Mouse (Mus musculus) testis, adult 2 months (tissue): ENCODE results near the gene Gm49333. TPM values are rescaled to one million over a fixed set of nuclear protein-coding genes. Genes with fewer than 3 reads are reported as not detected.

Experiments used
- H3K27ac ChIP-seq: fragments of 200-500 bp; 2 replicates; pipeline ENCODE4 v1.5.1; 2012; ENCODE audit warnings: low read depth, low read length; ENCODE audit not compliant: control insufficient read depth, insufficient read depth
- H3K27me3 ChIP-seq: fragments of 200-500 bp; 2 replicates; pipeline ENCODE4 v1.6.1; 2012; ENCODE audit warnings: mild to moderate bottlenecking, low read length, moderate library complexity; ENCODE audit not compliant: control insufficient read depth, insufficient read depth
- H3K36me3 ChIP-seq: fragments of 200-500 bp; 2 replicates; pipeline ENCODE4 v1.6.1; 2012; ENCODE audit warnings: mild to moderate bottlenecking, low read length; ENCODE audit not compliant: control insufficient read depth, insufficient read depth
- H3K4me1 ChIP-seq: fragments of 200-500 bp; 2 replicates; pipeline ENCODE4 v1.6.1; 2012; ENCODE audit warnings: low read length; ENCODE audit not compliant: control insufficient read depth, insufficient read depth
- H3K4me3 ChIP-seq: fragments of 200-500 bp; 2 replicates; pipeline ENCODE4 v1.5.1; 2012; ENCODE audit warnings: low read depth, mild to moderate bottlenecking, low read length, moderate library complexity, mixed read lengths; ENCODE audit not compliant: control insufficient read depth
- CTCF ChIP-seq: fragments of 200-500 bp; IDR thresholded peaks from 2 replicates; pipeline ENCODE4 v1.5.1; 2012; ENCODE audit warnings: low read depth, mild to moderate bottlenecking, inconsistent platforms, low read length, moderate library complexity; ENCODE audit not compliant: control insufficient read depth, insufficient read depth, insufficient replicate concordance
- POLR2A ChIP-seq: fragments of 200-500 bp; IDR thresholded peaks from 2 replicates; pipeline ENCODE4 v1.6.1; 2012; ENCODE audit warnings: low read depth, mild to moderate bottlenecking, inconsistent platforms, low read length, moderate library complexity; ENCODE audit not compliant: control insufficient read depth
- polyA plus RNA-seq: library from polyadenylated mRNA; depleted of rRNA; stranded (reverse); fragments of >200 nt; gene quantifications from 2 replicates; pipeline ENCODE4 v1.2.3, GENCODE M21; 2012; rRNA removed

The Gm49333 gene
- 0.11 and 0.15 TPM in 2 replicates for polyA plus RNA-seq

- peak within 1 kb of the TSS; percentile 84 for H3K27ac ChIP-seq
- H3K4me1 ChIP-seq: peaks cover 10% of the 10 kb centered on the region
- H3K36me3 ChIP-seq: peaks cover 3% of the 10 kb centered on the region; the same call in 1 of the 2 replicates
- peak within 1 kb of the TSS; percentile 98 for H3K4me3 ChIP-seq
- TF ChIP-seq CTCF (no peak), POLR2A (peak; percentile 32; the same call in 1 of the 2 replicates)
- H3K27me3 ChIP-seq: no peaks in the 10 kb centered on the region
Measured at GRCm38 (mm10) chr16:20611357-20612227, at the start of gene Gm49333, which contains the start of the genes Eef1akmt4 and Alg3. TSS of gene Gm49333 (plus strand) at chr16:20611610. TSS of gene Eef1akmt4 (plus strand) at chr16:20611593. TSS of gene Alg3 (minus strand) at chr16:20611735.

GRCm38 (mm10) chr16:20565075-20565474 is 46.3 kb upstream of the Gm49333 start:
- TF ChIP-seq CTCF: no peak
- no peak for TF ChIP-seq POLR2A
- no peaks in the 10 kb centered on the region for H3K27me3 ChIP-seq

GRCm38 (mm10) chr16:20589366-20589938 is 22.0 kb upstream of the Gm49333 start, which contains the start of gene Vwa5b2:
TSS of gene Vwa5b2 (plus strand) at chr16:20589471.
- Histone ChIP-seq H3K36me3 (no peaks in the 10 kb centered on the region), H3K27ac (no peak within 1 kb of the TSS), H3K4me1 (peaks cover 10% of the 10 kb centered on the region), H3K4me3 (peak within 1 kb of the TSS; percentile 19), H3K27me3 (no peaks in the 10 kb centered on the region)
- TF ChIP-seq CTCF: no peak
- no peak for TF ChIP-seq POLR2A

More at GRCm38 (mm10) chr16:20565075-20565474, 46.3 kb upstream of the Gm49333 start:
- no peak overlapping the region for H3K4me3 ChIP-seq
- no peak overlapping the region for H3K27ac ChIP-seq
- H3K36me3 ChIP-seq: no peaks in the 10 kb centered on the region; the same call in 1 of the 2 replicates
- no peaks in the 10 kb centered on the region for H3K4me1 ChIP-seq

GRCm38 (mm10) chr16:20589939-20590679 is 21.3 kb upstream of the Gm49333 start:
- H3K4me3 ChIP-seq: peak overlapping the region; percentile 19
- no peaks in the 10 kb centered on the region for H3K36me3 ChIP-seq
- H3K4me1 ChIP-seq: peaks cover 10% of the 10 kb centered on the region
- TF ChIP-seq CTCF (no peak), POLR2A (no peak)
- H3K27me3 ChIP-seq: no peaks in the 10 kb centered on the region
- no peak overlapping the region for H3K27ac ChIP-seq

- H3K4me3 ChIP-seq: no peak overlapping the region
- TF ChIP-seq CTCF (no peak), POLR2A (no peak)
- peaks cover 10% of the 10 kb centered on the region for H3K4me1 ChIP-seq
- no peaks in the 10 kb centered on the region for H3K27me3 ChIP-seq
- no peaks in the 10 kb centered on the region for H3K36me3 ChIP-seq
- H3K27ac ChIP-seq: no peak overlapping the region
Measured at GRCm38 (mm10) chr16:20590680-20591038, 20.8 kb upstream of the Gm49333 start.

GRCm38 (mm10) chr16:20591076-20591705 is 20.2 kb upstream of the Gm49333 start:
- Histone ChIP-seq H3K27me3 (no peaks in the 10 kb centered on the region), H3K4me1 (peaks cover 10% of the 10 kb centered on the region), H3K4me3 (peak overlapping the region; percentile 6), H3K36me3 (no peaks in the 10 kb centered on the region), H3K27ac (no peak overlapping the region)
- no peak for TF ChIP-seq CTCF
- no peak for TF ChIP-seq POLR2A
